Mouse (Mus musculus) small intestine, adult 2 months (tissue): ENCODE results near the gene Fam170b. TPM values are rescaled to one million over a fixed set of nuclear protein-coding genes. Genes with fewer than 3 reads are reported as not detected.

Experiments
- H3K27ac ChIP-seq: fragments of 200-500 bp; 2 replicates; pipeline ENCODE4 v1.5.1; 2012; ENCODE audit warnings: low read depth, low read length, control low read depth, inconsistent platforms; ENCODE audit not compliant: insufficient read depth
- H3K27me3 ChIP-seq: fragments of 200-500 bp; 2 replicates; pipeline ENCODE4 v1.6.1; 2012; ENCODE audit warnings: mild to moderate bottlenecking, moderate library complexity, low read length, inconsistent platforms; ENCODE audit not compliant: control insufficient read depth, insufficient read depth
- H3K36me3 ChIP-seq: fragments of 200-500 bp; 2 replicates; pipeline ENCODE4 v1.6.1; 2012; ENCODE audit warnings: mild to moderate bottlenecking, low read length, control low read depth, inconsistent platforms; ENCODE audit not compliant: control insufficient read depth, insufficient read depth
- H3K4me1 ChIP-seq: fragments of 200-500 bp; 2 replicates; pipeline ENCODE4 v1.6.1; 2012; ENCODE audit warnings: low read length, inconsistent platforms, mixed read lengths; ENCODE audit not compliant: control insufficient read depth, insufficient read depth, insufficient read length
- H3K4me3 ChIP-seq: fragments of 200-500 bp; 2 replicates; pipeline ENCODE4 v1.5.1; 2012; ENCODE audit warnings: low read depth, mild to moderate bottlenecking, control low read depth, inconsistent platforms, low read length, moderate library complexity
- CTCF ChIP-seq: fragments of 200-500 bp; IDR thresholded peaks from 2 replicates; pipeline ENCODE4 v1.5.1; 2012; ENCODE audit warnings: low read depth, mild to moderate bottlenecking, control low read depth, inconsistent platforms, low read length, moderate library complexity, mixed read lengths; ENCODE audit not compliant: insufficient replicate concordance, insufficient read length; ENCODE audit errors: extremely low read depth
- POLR2A ChIP-seq: fragments of 200-500 bp; IDR thresholded peaks from 2 replicates; pipeline ENCODE4 v1.6.1; 2012; ENCODE audit warnings: low read depth, mild to moderate bottlenecking, control low read depth, inconsistent platforms, low read length, moderate library complexity
- WGBS: fragments of 180-500 bp; shearing (Covaris S2); methylation state at CpG from one replicate; pipeline ENCODE4 v1.1.7; 2018; 5-methylcytosine and 5-hydroxymethylcytosine counted together
- polyA plus RNA-seq: library from polyadenylated mRNA; depleted of rRNA; stranded (reverse); fragments of >200 nt; gene quantifications from 2 replicates; pipeline ENCODE4 v1.2.3, GENCODE M21; 2012

Gene Fam170b
- polyA plus RNA-seq, 1 experiment: not detected

- Histone ChIP-seq H3K4me1 (no peaks in the 10 kb centered on the region; the same call in 1 of the 2 replicates), H3K27me3 (peaks cover 11% of the 10 kb centered on the region), H3K36me3 (no peaks in the 10 kb centered on the region), H3K27ac (peak within 1 kb of the TSS; percentile 35), H3K4me3 (peak within 1 kb of the TSS; percentile 53)
- 4% methylated on average over 62 of the region's 68 CpGs for WGBS
- TF ChIP-seq POLR2A: no peak
- no peak for TF ChIP-seq CTCF
These were observed 23.0 kb downstream of the Fam170b start, which contains the start of gene Vstm4 for GRCm38 (mm10) chr14:32856681-32857328. Vstm4 (plus strand) TSS chr14:32856756.

GRCm38 (mm10) chr14:32858361-32858760, 24.6 kb downstream of the Fam170b start:
- H3K36me3 ChIP-seq: no peaks in the 10 kb centered on the region
- 0 out of 2 replicates have a peak overlapping the region, but pooled peaks have one; percentile 5 for H3K27ac ChIP-seq
- no peaks in the 10 kb centered on the region; the same call in 1 of the 2 replicates for H3K4me1 ChIP-seq
- no peak overlapping the region for H3K4me3 ChIP-seq
- WGBS: 87% methylated on average over 10 of the region's 10 CpGs
- H3K27me3 ChIP-seq: peaks cover 11% of the 10 kb centered on the region
- TF ChIP-seq POLR2A: no peak
- no peak for TF ChIP-seq CTCF

GRCm38 (mm10) chr14:32858941-32859510, 25.3 kb downstream of the Fam170b start:
- H3K27ac ChIP-seq: no peak overlapping the region

GRCm38 (mm10) chr14:32859831-32860569, 26.2 kb downstream of the Fam170b start:
- 59% methylated on average over 11 of the region's 11 CpGs for WGBS
- H3K27ac ChIP-seq: no peak overlapping the region

More at GRCm38 (mm10) chr14:32858941-32859510, 25.3 kb downstream of the Fam170b start:
- WGBS: 59% methylated on average over 6 of the region's 6 CpGs
- Histone ChIP-seq H3K27me3 (peaks cover 11% of the 10 kb centered on the region), H3K4me1 (no peaks in the 10 kb centered on the region; the same call in 1 of the 2 replicates), H3K4me3 (no peak overlapping the region), H3K36me3 (no peaks in the 10 kb centered on the region)
- TF ChIP-seq CTCF (no peak), POLR2A (no peak)

GRCm38 (mm10) chr14:32861149-32861581, 27.4 kb downstream of the Fam170b start:
- peaks cover 6% of the 10 kb centered on the region for H3K27me3 ChIP-seq
- WGBS: 48% methylated on average over 6 of the region's 6 CpGs
- TF ChIP-seq POLR2A: no peak
- no peak overlapping the region for H3K4me3 ChIP-seq
- H3K4me1 ChIP-seq: no peaks in the 10 kb centered on the region; the same call in 1 of the 2 replicates
- H3K36me3 ChIP-seq: no peaks in the 10 kb centered on the region
- H3K27ac ChIP-seq: peak overlapping the region; percentile 10; the same call in 1 of the 2 replicates

More at GRCm38 (mm10) chr14:32859831-32860569, 26.2 kb downstream of the Fam170b start:
- TF ChIP-seq CTCF: no peak
- Histone ChIP-seq H3K4me1 (no peaks in the 10 kb centered on the region; the same call in 1 of the 2 replicates), H3K36me3 (no peaks in the 10 kb centered on the region), H3K4me3 (no peak overlapping the region), H3K27me3 (peaks cover 11% of the 10 kb centered on the region)

- no peak for TF ChIP-seq POLR2A
- no peak for TF ChIP-seq CTCF
- Histone ChIP-seq H3K27me3 (peaks cover 5% of the 10 kb centered on the region), H3K27ac (peak overlapping the region; percentile 10; the same call in 1 of the 2 replicates), H3K36me3 (no peaks in the 10 kb centered on the region), H3K4me1 (no peaks in the 10 kb centered on the region; the same call in 1 of the 2 replicates), H3K4me3 (no peak overlapping the region)
- 53% methylated on average over 2 of the region's 2 CpGs for WGBS
These were observed 27.9 kb downstream of the Fam170b start for GRCm38 (mm10) chr14:32861656-32862055.

- H3K4me1 ChIP-seq: no peaks in the 10 kb centered on the region; the same call in 1 of the 2 replicates
- no peak overlapping the region for H3K27ac ChIP-seq
- no peak for TF ChIP-seq CTCF
- TF ChIP-seq POLR2A: no peak
- no peaks in the 10 kb centered on the region for H3K36me3 ChIP-seq
- H3K27me3 ChIP-seq: no peaks in the 10 kb centered on the region
- 68% methylated on average over 3 of the region's 3 CpGs for WGBS
- H3K4me3 ChIP-seq: no peak overlapping the region
These were observed 31.6 kb downstream of the Fam170b start for GRCm38 (mm10) chr14:32865331-32865730.
